Mouse (Mus musculus): ENCODE results near the gene Zmynd10. TPM values are rescaled to one million over a fixed set of nuclear protein-coding genes. Genes with fewer than 3 reads are reported as not detected.

Zmynd10 gene
- polyA plus RNA-seq (2014; fragmentation: Illumina TruSeq; extraction: RNeasy Lipid Tissue Mini Kit (QIAGEN cat#74804); ENCODE audit: low read depth, low replicate concordance), result 11.1 TPM

GRCm38 (mm10) chr9:107547026-107547425, at the start of gene Zmynd10:
Zmynd10 (plus strand) TSS chr9:107547298.

DNA sequence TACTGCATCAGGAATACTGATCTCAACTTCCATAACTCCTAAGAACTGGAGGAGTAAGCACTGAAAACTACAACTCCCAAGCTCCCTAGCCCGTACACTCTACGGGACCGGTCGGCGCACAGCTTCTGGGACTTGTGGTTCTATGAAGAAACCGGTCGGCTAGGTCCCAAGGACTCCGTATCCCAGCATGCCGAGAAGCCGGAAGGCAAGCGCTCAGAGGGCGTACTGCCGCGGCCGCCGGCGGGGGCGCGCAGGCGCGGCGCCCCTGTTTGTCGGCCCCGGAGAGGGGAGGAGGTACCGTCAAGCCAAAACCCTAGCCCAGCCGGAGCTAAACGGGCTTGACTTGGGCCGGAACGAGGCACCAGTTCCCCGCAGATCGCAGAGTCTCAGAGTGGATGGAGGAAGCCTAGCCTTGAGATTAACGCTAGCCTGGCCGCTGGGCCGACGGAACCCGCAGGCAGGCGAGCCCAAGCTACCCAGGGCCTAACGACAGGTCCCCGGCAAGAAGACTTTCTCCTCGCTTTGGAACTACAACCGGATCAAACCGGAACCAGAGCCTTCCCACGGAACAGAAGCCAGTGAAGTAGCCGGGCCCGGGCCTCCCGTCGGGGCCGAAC, 13.2 kb upstream of the Zmynd10 start, which contains the start of gene Tmem115:
Gene Tmem115 (plus strand): TSS at position 155 of the 617 bp plus-strand sequence.

GRCm38 (mm10) chr9:107541474-107542351, 5.4 kb upstream of the Zmynd10 start, which contains the start of the genes Cyb561d2 and Nprl2:
Cyb561d2 (minus strand) TSS chr9:107542193.
Nprl2 (plus strand) TSS chr9:107542226.

GRCm38 (mm10) chr9:107551117-107551889, 4.2 kb downstream of the Zmynd10 start, which contains the start of gene Rassf1:
Rassf1 (plus strand) TSS chr9:107551555.

DNA sequence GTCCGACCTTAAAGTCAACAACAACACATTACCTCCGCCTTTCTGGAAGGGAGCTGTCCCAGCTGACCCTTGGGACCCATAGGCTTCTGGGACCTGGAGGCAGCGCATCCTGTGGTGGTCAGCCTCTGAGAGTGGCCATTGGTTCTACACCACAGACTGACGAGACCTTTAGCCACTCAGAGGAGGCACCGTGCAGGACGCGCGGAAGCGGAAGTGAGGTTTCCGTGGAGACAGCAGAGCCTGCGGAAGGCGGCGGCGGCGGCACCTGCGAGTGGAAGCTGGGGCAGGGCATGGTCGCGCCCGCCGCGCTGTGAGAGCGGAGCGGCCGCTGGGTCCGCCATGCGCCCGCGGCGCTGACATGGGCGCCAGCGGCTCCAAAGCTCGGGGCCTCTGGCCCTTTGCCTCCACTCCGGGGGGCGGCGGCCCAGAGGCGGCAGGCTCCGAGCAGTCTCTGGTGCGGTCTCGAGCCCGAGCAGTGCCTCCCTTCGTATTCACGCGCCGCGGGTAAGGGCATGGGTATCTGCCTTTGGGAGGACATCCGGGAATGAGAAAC, 16.0 kb downstream of the Zmynd10 start, which contains the start of gene Tusc2:
Gene Tusc2 (plus strand): TSS at position 227 of the 553 bp plus-strand sequence.

DNA sequence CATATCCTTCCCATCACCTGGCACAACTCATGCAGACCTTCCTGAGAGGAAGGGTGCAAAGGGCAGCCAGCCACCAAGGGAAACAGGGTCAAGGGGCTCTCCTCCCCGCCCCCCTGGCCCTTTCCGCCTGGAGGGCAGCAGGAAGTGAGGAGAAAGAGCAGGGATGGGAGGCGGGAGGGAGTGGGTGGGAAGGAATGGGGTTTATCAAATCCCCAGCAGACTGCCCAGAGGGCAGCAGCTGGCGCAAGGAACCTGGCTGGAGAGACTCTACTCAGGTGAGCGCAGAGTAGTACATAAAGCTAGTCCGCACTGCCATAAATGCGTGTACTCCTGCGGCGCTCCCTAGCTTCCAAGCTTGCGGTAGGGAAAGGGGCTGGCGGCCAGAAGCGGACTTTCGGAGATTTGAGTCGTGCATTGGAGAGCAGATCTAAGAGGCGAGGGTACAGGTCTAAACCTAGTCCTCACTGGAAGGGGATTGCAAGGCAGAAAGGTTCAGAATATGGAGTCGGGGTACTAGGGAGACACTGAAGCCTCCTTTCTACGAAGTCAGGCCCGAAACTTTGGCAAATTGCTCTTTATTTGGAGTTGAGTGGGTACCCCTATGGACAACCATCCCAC, 20.7 kb downstream of the Zmynd10 start, which contains the start of gene Hyal2:
Gene Hyal2 (plus strand): TSS at position 244 of the 618 bp plus-strand sequence.

DNA sequence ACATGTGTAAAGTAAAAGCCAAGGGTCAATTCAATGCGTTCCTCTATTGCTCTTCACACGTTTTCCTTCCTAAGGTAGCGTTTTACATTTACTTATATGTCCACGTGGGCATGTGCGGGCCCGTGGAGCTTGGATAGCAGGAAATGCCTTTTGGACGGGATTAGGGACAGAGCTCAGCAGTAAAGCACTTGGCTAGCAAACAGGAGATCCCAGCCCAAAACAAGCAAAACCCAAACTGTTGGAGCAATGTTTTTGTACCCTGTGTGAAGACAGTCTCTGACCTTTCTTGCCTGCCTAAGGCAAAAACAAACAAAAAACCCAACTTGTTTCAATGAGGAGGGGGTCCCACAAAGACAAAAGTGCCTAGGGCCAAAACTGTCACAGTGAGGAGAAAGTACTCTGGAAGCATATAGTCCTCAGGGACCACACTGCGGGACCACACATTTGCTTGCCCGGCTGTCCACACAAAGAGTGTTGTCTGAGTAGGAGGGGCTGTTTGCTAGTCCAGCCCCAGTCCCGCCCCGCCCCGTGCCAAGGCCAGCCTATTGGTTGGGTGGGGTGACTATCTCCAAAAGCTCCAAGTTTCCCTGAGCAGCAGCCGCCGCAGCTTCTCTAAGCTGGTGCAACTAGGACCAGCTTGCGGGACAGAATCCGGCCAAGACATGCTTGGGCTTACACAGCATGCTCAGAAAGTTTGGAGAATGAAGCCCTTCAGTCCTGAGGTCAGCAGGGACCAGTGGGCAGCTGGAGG, 29.4 kb downstream of the Zmynd10 start, which contains the start of gene Hyal1:
Gene Hyal1 (plus strand): TSS at position 571 of the 751 bp plus-strand sequence.

DNA sequence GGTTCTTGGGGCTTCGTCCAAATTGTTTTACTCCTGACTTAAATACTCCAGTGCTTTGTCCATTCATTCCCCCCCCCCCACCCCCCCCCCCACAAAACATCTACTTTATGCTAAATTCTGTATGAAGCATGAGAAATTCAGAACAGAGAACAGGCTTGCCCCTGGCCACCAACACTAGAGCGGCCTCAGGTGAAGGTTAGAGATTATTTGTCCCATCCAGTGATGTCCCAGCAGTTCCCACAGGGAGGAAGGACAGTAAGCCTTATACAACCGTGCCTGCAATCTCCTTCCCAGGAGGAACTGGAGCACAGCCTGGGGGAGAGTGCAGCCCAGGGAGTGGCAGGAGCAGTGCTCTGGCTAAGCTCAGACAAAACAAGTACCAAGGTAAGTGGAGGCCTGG, 31.5 kb downstream of the Zmynd10 start, which contains the start of gene Naa80:
Gene Naa80 (plus strand): TSS at position 301 of the 400 bp plus-strand sequence.

DNA sequence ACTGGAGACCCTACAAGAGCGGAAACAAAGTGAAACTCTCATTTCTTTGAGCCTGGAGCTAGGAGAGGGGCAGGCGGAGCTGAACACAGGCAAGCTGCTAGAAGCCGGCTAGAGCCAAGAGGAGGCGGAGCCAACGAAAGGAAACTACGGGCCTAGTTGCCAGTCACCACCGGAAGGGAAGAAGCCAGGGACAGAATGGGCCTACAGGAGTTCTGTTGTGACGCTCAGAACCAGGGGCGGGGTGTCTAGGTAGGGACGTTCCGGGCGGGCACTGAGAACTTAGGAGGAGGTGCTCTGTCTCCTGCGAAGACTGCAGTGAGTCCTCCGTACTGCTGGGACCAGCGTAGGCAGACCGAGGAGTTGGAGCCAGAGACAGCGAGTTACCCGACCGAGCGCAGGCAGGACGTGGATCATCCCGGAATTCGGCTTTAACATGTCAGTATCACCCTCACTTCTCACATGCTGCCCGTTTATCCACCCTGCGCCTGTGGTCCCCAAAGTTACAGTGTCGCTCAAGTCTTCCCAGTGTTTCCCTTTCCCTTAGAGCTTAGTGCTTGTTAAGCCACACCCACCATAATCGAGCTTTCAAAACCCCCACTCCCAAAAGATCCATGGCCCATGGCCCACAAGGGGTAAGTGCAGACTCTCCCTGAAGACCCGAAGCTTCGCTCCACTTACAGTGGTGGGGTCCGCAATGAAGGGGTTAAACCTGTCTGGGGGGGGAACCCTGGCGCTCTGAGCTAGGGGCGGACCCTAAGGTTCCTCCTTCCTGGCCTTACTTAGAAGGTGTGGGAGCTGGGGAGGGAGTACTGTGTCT, 33.6 kb downstream of the Zmynd10 start, which contains the start of gene Hyal3:
Gene Hyal3 (plus strand): TSS at position 318 of the 817 bp plus-strand sequence.

DNA sequence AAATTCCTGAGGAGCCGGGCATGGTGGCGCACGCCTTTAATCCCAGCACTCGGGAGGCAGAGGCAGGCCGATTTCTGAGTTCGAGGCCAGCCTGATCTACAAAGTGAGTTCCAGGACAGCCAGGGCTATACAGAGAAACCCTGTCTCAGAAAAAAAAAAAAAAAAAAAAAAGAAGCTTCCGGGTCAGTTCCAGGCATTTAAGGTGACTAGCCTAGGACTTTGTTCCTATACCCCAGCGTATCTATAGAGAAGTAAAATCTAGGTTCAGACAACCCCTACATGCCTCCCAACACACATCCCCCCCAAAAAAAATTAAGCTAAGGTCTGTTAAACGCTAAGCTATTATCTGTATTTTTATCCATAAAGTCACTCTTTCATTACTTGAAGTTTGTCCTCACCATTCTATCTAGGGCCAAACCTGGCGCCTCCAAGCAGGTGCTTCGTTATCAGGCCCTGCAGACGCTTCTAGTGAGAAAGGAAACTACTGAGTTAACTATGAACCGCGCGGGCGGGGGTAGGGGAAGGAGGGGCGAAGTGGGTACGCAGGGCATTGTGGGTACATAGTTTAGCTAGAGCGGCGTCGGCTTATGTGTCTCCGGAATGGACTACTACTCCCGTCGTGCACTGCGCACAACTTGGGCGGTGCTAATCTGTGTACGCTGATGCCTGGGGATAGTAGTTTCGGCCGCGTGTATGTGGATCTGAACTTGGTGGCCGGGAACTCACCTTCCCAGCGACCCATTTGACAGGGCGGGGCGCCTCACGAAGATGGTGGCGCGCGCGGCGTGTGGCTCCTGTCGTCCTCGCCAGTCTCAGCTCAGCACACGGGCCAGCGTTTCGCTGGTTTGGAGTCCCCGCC, 40.1 kb downstream of the Zmynd10 start, which contains the start of gene Ifrd2:
Gene Ifrd2 (plus strand): TSS at position 669 of the 859 bp plus-strand sequence.

Other genes with a start within 250 kb of the Zmynd10 start
- gene Hemk1, start 208.9 kb upstream of the Zmynd10 start, polyA plus RNA-seq (2014; fragmentation: Illumina TruSeq; extraction: RNeasy Lipid Tissue Mini Kit (QIAGEN cat#74804); ENCODE audit: low read depth, low replicate concordance), result 16.6 TPM
- gene 6430571L13Rik, start 206.7 kb upstream of the Zmynd10 start, polyA plus RNA-seq (2014; fragmentation: Illumina TruSeq; extraction: RNeasy Lipid Tissue Mini Kit (QIAGEN cat#74804); ENCODE audit: low read depth, low replicate concordance), result 0.22 TPM
- gene Cacna2d2, start 147.7 kb upstream of the Zmynd10 start, polyA plus RNA-seq (2014; fragmentation: Illumina TruSeq; extraction: RNeasy Lipid Tissue Mini Kit (QIAGEN cat#74804); ENCODE audit: low read depth, low replicate concordance), result 0.96 TPM
- gene Tmem115, start 13.4 kb upstream of the Zmynd10 start, polyA plus RNA-seq (2014; fragmentation: Illumina TruSeq; extraction: RNeasy Lipid Tissue Mini Kit (QIAGEN cat#74804); ENCODE audit: low read depth, low replicate concordance), result 29.4 TPM
- gene Cyb561d2, start 5.1 kb upstream of the Zmynd10 start, polyA plus RNA-seq (2014; fragmentation: Illumina TruSeq; extraction: RNeasy Lipid Tissue Mini Kit (QIAGEN cat#74804); ENCODE audit: low read depth, low replicate concordance), result 22.5 TPM
- 19.2 TPM for gene Nprl2, start 5.1 kb upstream of the Zmynd10 start, polyA plus RNA-seq (2014; fragmentation: Illumina TruSeq; extraction: RNeasy Lipid Tissue Mini Kit (QIAGEN cat#74804); ENCODE audit: low read depth, low replicate concordance)
- 33.9 TPM for gene Rassf1, start 4.3 kb downstream of the Zmynd10 start, polyA plus RNA-seq (2014; fragmentation: Illumina TruSeq; extraction: RNeasy Lipid Tissue Mini Kit (QIAGEN cat#74804); ENCODE audit: low read depth, low replicate concordance)
- gene Tusc2, start 16.0 kb downstream of the Zmynd10 start, polyA plus RNA-seq (2014; fragmentation: Illumina TruSeq; extraction: RNeasy Lipid Tissue Mini Kit (QIAGEN cat#74804); ENCODE audit: low read depth, low replicate concordance), result 34.1 TPM
- 31.9 TPM for gene Hyal2, start 20.6 kb downstream of the Zmynd10 start, polyA plus RNA-seq (2014; fragmentation: Illumina TruSeq; extraction: RNeasy Lipid Tissue Mini Kit (QIAGEN cat#74804); ENCODE audit: low read depth, low replicate concordance)
- gene Hyal1, start 29.6 kb downstream of the Zmynd10 start, polyA plus RNA-seq (2014; fragmentation: Illumina TruSeq; extraction: RNeasy Lipid Tissue Mini Kit (QIAGEN cat#74804); ENCODE audit: low read depth, low replicate concordance), result 26.2 TPM
- gene Naa80, start 31.6 kb downstream of the Zmynd10 start, polyA plus RNA-seq (2014; fragmentation: Illumina TruSeq; extraction: RNeasy Lipid Tissue Mini Kit (QIAGEN cat#74804); ENCODE audit: low read depth, low replicate concordance), result 37.0 TPM
- 1.7 TPM for gene Hyal3, start 33.5 kb downstream of the Zmynd10 start, polyA plus RNA-seq (2014; fragmentation: Illumina TruSeq; extraction: RNeasy Lipid Tissue Mini Kit (QIAGEN cat#74804); ENCODE audit: low read depth, low replicate concordance)
- gene Ifrd2, start 40.3 kb downstream of the Zmynd10 start, polyA plus RNA-seq (2014; fragmentation: Illumina TruSeq; extraction: RNeasy Lipid Tissue Mini Kit (QIAGEN cat#74804); ENCODE audit: low read depth, low replicate concordance), result 21.9 TPM
- gene Sema3b, start 61.9 kb downstream of the Zmynd10 start, polyA plus RNA-seq (2014; fragmentation: Illumina TruSeq; extraction: RNeasy Lipid Tissue Mini Kit (QIAGEN cat#74804); ENCODE audit: low read depth, low replicate concordance), result 36.0 TPM
- gene Gnai2, start 88.1 kb downstream of the Zmynd10 start, polyA plus RNA-seq (2014; fragmentation: Illumina TruSeq; extraction: RNeasy Lipid Tissue Mini Kit (QIAGEN cat#74804); ENCODE audit: low read depth, low replicate concordance), result 290 TPM
- 7.4 TPM for gene Slc38a3, start 122.2 kb downstream of the Zmynd10 start, polyA plus RNA-seq (2014; fragmentation: Illumina TruSeq; extraction: RNeasy Lipid Tissue Mini Kit (QIAGEN cat#74804); ENCODE audit: low read depth, low replicate concordance)
- not detected for gene Gnat1, start 132.4 kb downstream of the Zmynd10 start, polyA plus RNA-seq (2014; fragmentation: Illumina TruSeq; extraction: RNeasy Lipid Tissue Mini Kit (QIAGEN cat#74804); ENCODE audit: low read depth, low replicate concordance)
- gene Sema3f, start 163.2 kb downstream of the Zmynd10 start, polyA plus RNA-seq (2014; fragmentation: Illumina TruSeq; extraction: RNeasy Lipid Tissue Mini Kit (QIAGEN cat#74804); ENCODE audit: low read depth, low replicate concordance), result 24.8 TPM
- 101 TPM for gene Rbm5, start 223.7 kb downstream of the Zmynd10 start, polyA plus RNA-seq (2014; fragmentation: Illumina TruSeq; extraction: RNeasy Lipid Tissue Mini Kit (QIAGEN cat#74804); ENCODE audit: low read depth, low replicate concordance)

Measured in adipose tissue, adult 10 weeks (tissue).